ENCODE assay signal across 25 mouse cellular contexts in genomic region chr1:74156381-74156910, GRCm38 (mm10). TPM values are rescaled to one million over a fixed set of nuclear protein-coding genes. Genes with fewer than 3 reads are reported as not detected.
A peak's percentile ranks its signal among the peaks of the same experiment; 100 is the strongest.
DNase-seq lines count a peak whose midpoint lies in the region; ATAC-seq lines count a peak whose summit lies in the region.
"Had no signal": no experiment of that assay in that cellular context is flagged by ENCODE, and none has a peak within 500 bp of the region (broad histone marks: within the 10 kb centered on the region; RNA-seq: fewer than 3 reads in every experiment).

No protein-coding gene starts in this region.

- no peak overlapping the region for H3K9ac ChIP-seq in forebrain, embryonic 11.5 days (ENCODE audit: low read length)
- H3K9ac ChIP-seq in forebrain, embryonic 12.5 days: no peak overlapping the region
- H3K9ac ChIP-seq in heart, embryonic 16.5 days (ENCODE audit: low read length): no peak overlapping the region
- H3K9ac ChIP-seq: forebrain, embryonic 13.5 days; hindbrain, embryonic 13.5 days; limb, embryonic 13.5 days had no signal

- no peaks in the 10 kb centered on the region for H3K27me3 ChIP-seq in forebrain, embryonic 11.5 days (ENCODE audit: control insufficient read depth, insufficient read depth, low read length)
- no peaks in the 10 kb centered on the region for H3K27me3 ChIP-seq in forebrain, embryonic 12.5 days
- H3K27me3 ChIP-seq in heart, embryonic 16.5 days (ENCODE audit: control insufficient read depth, insufficient read depth, low read length): no peaks in the 10 kb centered on the region
- H3K27me3 ChIP-seq: forebrain, embryonic 13.5 days; hindbrain, embryonic 13.5 days; limb, embryonic 13.5 days had no signal

- H3K4me3 ChIP-seq in forebrain, embryonic 11.5 days (ENCODE audit: low read depth, low read length): no peak overlapping the region
- no peak overlapping the region for H3K4me3 ChIP-seq in forebrain, embryonic 12.5 days (replicated peaks)
- no peak overlapping the region for H3K4me3 ChIP-seq in heart, embryonic 16.5 days (ENCODE audit: low read length)
- H3K4me3 ChIP-seq: forebrain, embryonic 13.5 days; hindbrain, embryonic 13.5 days; limb, embryonic 13.5 days had no signal

- WGBS in forebrain, embryonic 11.5 days: 77% methylated on average over 14 of the region's 14 CpGs
- WGBS in forebrain, embryonic 12.5 days: 73% methylated on average over 14 of the region's 14 CpGs
- 47% methylated on average over 14 of the region's 14 CpGs for WGBS in heart, embryonic 16.5 days

- H3K27ac ChIP-seq in forebrain, embryonic 11.5 days (ENCODE audit: low read depth, low read length): no peak overlapping the region
- no peak overlapping the region for H3K27ac ChIP-seq in forebrain, embryonic 12.5 days
- peak overlapping the region; percentile 41; the same call in 1 of the 2 replicates for H3K27ac ChIP-seq in heart, embryonic 16.5 days (ENCODE audit: low read length)
- H3K27ac ChIP-seq: forebrain, embryonic 13.5 days; hindbrain, embryonic 13.5 days; limb, embryonic 13.5 days had no signal

- peak; percentile 41 for DNase-seq in forebrain, embryonic 11.5 days (ENCODE audit: low spot score)
- DNase-seq in heart, postnatal 4 days: no peak
- DNase-seq in lung, postnatal 10 days: peak; percentile 22
- no peak for DNase-seq in lung, postnatal 25 days (ENCODE audit: low spot score)
- no peak for DNase-seq in c-Kit-positive CD71-positive TER-119-positive erythroid progenitor cells, embryonic 14.5 days (ENCODE audit: low spot score)
- DNase-seq: adrenal gland, adult 8-10 months; cerebellum, adult 2 months; gastrocnemius, postnatal 25 days; kidney, postnatal 4 days; lung, postnatal 4 days; spleen, adult 18-20 months; thymus, adult 2 months had no signal

- no peaks in the 10 kb centered on the region for H3K9me3 ChIP-seq in forebrain, embryonic 11.5 days (ENCODE audit: control insufficient read depth, low read length)
- H3K9me3 ChIP-seq in forebrain, embryonic 12.5 days: no peaks in the 10 kb centered on the region
- no peaks in the 10 kb centered on the region for H3K9me3 ChIP-seq in heart, embryonic 16.5 days (replicated peaks; ENCODE audit: control insufficient read depth, low read length)
- H3K9me3 ChIP-seq: forebrain, embryonic 13.5 days; hindbrain, embryonic 13.5 days; limb, embryonic 13.5 days had no signal

- ATAC-seq in forebrain, embryonic 11.5 days (replicated peaks; ENCODE audit: low FRiP score): no peak
- no peak for ATAC-seq in forebrain, embryonic 12.5 days (ENCODE audit: low FRiP score)
- ATAC-seq in heart, embryonic 16.5 days (replicated peaks; ENCODE audit: extremely low read depth, insufficient read depth, low FRiP score): peak; percentile 63
- ATAC-seq in megakaryocyte-erythroid progenitor cell, adult 5-6 weeks (replicated peaks; ENCODE audit: low FRiP score, low TSS enrichment, poor library complexity, severe bottlenecking): peak; percentile 61
- ATAC-seq: forebrain, embryonic 13.5 days; midbrain, embryonic 16.5 days had no signal

- no peaks in the 10 kb centered on the region for H3K36me3 ChIP-seq in forebrain, embryonic 11.5 days (ENCODE audit: control insufficient read depth, insufficient read depth, low read length)
- no peaks in the 10 kb centered on the region for H3K36me3 ChIP-seq in forebrain, embryonic 12.5 days (replicated peaks)
- H3K36me3 ChIP-seq in heart, embryonic 16.5 days (ENCODE audit: control insufficient read depth, insufficient read depth): no peaks in the 10 kb centered on the region
- H3K36me3 ChIP-seq: hindbrain, embryonic 13.5 days; limb, embryonic 13.5 days had no signal

- H3K4me1 ChIP-seq in forebrain, embryonic 11.5 days (replicated peaks; ENCODE audit: control insufficient read depth, insufficient read depth, low read length): no peaks in the 10 kb centered on the region
- no peaks in the 10 kb centered on the region for H3K4me1 ChIP-seq in forebrain, embryonic 12.5 days
- H3K4me1 ChIP-seq in heart, embryonic 16.5 days (ENCODE audit: control insufficient read depth, insufficient read depth, low read length): peaks cover 10% of the 10 kb centered on the region
- H3K4me1 ChIP-seq: hindbrain, embryonic 13.5 days; limb, embryonic 13.5 days had no signal

- H3K4me2 ChIP-seq in forebrain, embryonic 11.5 days (ENCODE audit: low read depth, low read length, severe bottlenecking): no peak overlapping the region
- no peak overlapping the region for H3K4me2 ChIP-seq in forebrain, embryonic 12.5 days
- H3K4me2 ChIP-seq in heart, embryonic 16.5 days (ENCODE audit: low read depth, low read length): peak overlapping the region; percentile 28; the same call in 1 of the 2 replicates
- H3K4me2 ChIP-seq: forebrain, embryonic 13.5 days; hindbrain, embryonic 13.5 days; limb, embryonic 13.5 days had no signal

RNA-seq across cellular contexts. Expression of gene Cxcr2, which starts 2.7 kb away (rescaled TPM):
- polyA plus RNA-seq in forebrain, embryonic 11.5 days (2014; fragmentation: Nextera tagmentation; extraction: Ambion mirVana): 0.12 and 0.17 TPM in 2 replicates
- polyA plus RNA-seq in forebrain, embryonic 12.5 days (2016; fragmentation: Nextera tagmentation; extraction: Ambion mirVana): 0.14 TPM in 1 of 2 replicates, not detected in the other
- 0.19 and 0.41 TPM in 2 replicates for polyA plus RNA-seq in heart, embryonic 16.5 days (2015; fragmentation: Nextera tagmentation; extraction: Ambion mirVana)
- total RNA-seq in heart, postnatal 4 days (2021): under 1 TPM; 0.11 to 0.17 TPM
- 1.5 TPM in 1 of 2 replicates, not detected in the other for total RNA-seq in megakaryocyte-erythroid progenitor cell, adult 5-6 weeks (2014; fragmentation: Nextera tagmentation)
- 0.38 and 0.57 TPM in 2 replicates for total RNA-seq in megakaryocyte-erythroid progenitor cell, adult 5-6 weeks (2017)
- total RNA-seq: gastrocnemius, postnatal 25 days; left cerebral cortex, postnatal 10 days had no signal
- polyA plus RNA-seq: cortical plate, adult 2 months; kidney, embryonic 14.5 days had no signal

RNA-seq across cellular contexts. Expression of gene Rufy4, which starts 31.1 kb away (rescaled TPM):
- polyA plus RNA-seq in forebrain, embryonic 11.5 days (2014; fragmentation: Nextera tagmentation; extraction: Ambion mirVana): 0.24 and 0.27 TPM in 2 replicates
- polyA plus RNA-seq in forebrain, embryonic 12.5 days (2016; fragmentation: Nextera tagmentation; extraction: Ambion mirVana): 0.24 and 0.33 TPM in 2 replicates
- 0.45 and 0.91 TPM in 2 replicates for polyA plus RNA-seq in heart, embryonic 16.5 days (2015; fragmentation: Nextera tagmentation; extraction: Ambion mirVana)
- total RNA-seq in heart, postnatal 4 days (2021): 1 to 10 TPM; 1.1 to 1.2 TPM
- total RNA-seq in megakaryocyte-erythroid progenitor cell, adult 5-6 weeks (2014; fragmentation: Nextera tagmentation): not detected in 2 replicates
- total RNA-seq in megakaryocyte-erythroid progenitor cell, adult 5-6 weeks (2017): 0.70 TPM in 1 of 2 replicates, not detected in the other
- polyA plus RNA-seq: cortical plate, adult 2 months; kidney, embryonic 14.5 days had no signal

RNA-seq across cellular contexts. Expression of gene Tns1, which starts 32.2 kb away (rescaled TPM):
- polyA plus RNA-seq in forebrain, embryonic 11.5 days (2014; fragmentation: Nextera tagmentation; extraction: Ambion mirVana): 15.6 and 17.1 TPM in 2 replicates
- polyA plus RNA-seq in forebrain, embryonic 12.5 days (2016; fragmentation: Nextera tagmentation; extraction: Ambion mirVana): 13.0 and 15.9 TPM in 2 replicates
- 120 and 144 TPM in 2 replicates for polyA plus RNA-seq in heart, embryonic 16.5 days (2015; fragmentation: Nextera tagmentation; extraction: Ambion mirVana)
- 100 to 1,000 TPM; 463 to 468 TPM for total RNA-seq in heart, postnatal 4 days (2021)
- 62.1 and 69.2 TPM in 2 replicates for total RNA-seq in megakaryocyte-erythroid progenitor cell, adult 5-6 weeks (2014; fragmentation: Nextera tagmentation)
- 17.3 and 25.3 TPM in 2 replicates for total RNA-seq in megakaryocyte-erythroid progenitor cell, adult 5-6 weeks (2017)

RNA-seq across cellular contexts. Expression of gene Cxcr1, which starts 38.0 kb away (rescaled TPM):
- polyA plus RNA-seq in forebrain, embryonic 11.5 days (2014; fragmentation: Nextera tagmentation; extraction: Ambion mirVana): not detected in 2 replicates
- not detected in 2 replicates for polyA plus RNA-seq in forebrain, embryonic 12.5 days (2016; fragmentation: Nextera tagmentation; extraction: Ambion mirVana)
- polyA plus RNA-seq in heart, embryonic 16.5 days (2015; fragmentation: Nextera tagmentation; extraction: Ambion mirVana): not detected in 2 replicates
- total RNA-seq in heart, postnatal 4 days (2021): not detected
- total RNA-seq in megakaryocyte-erythroid progenitor cell, adult 5-6 weeks (2014; fragmentation: Nextera tagmentation): not detected in 2 replicates
- not detected in 2 replicates for total RNA-seq in megakaryocyte-erythroid progenitor cell, adult 5-6 weeks (2017)
- total RNA-seq: gastrocnemius, postnatal 25 days; layer of hippocampus, postnatal 10 days; left cerebral cortex, postnatal 10 days had no signal
- polyA plus RNA-seq: cerebellum, adult 2 months; cortical plate, adult 2 months; forebrain, embryonic 13.5 days; hindbrain, embryonic 13.5 days; intestine, embryonic 14.5 days; kidney, embryonic 14.5 days; limb, embryonic 13.5 days; midbrain, embryonic 16.5 days; stomach, embryonic 14.5 days; thymus, adult 2 months had no signal

Comparison
In these comparisons a context has a peak if more than half of its experiments do, and no peak if none do; other contexts are left out.
1. DNase-seq: peak in forebrain, embryonic 11.5 days (single experiment) and lung, postnatal 10 days (single experiment); none in heart, postnatal 4 days (single experiment), lung, postnatal 25 days (single experiment) and c-Kit-positive CD71-positive TER-119-positive erythroid progenitor cells, embryonic 14.5 days (single experiment).
2. ATAC-seq: peak in heart, embryonic 16.5 days (single experiment) and megakaryocyte-erythroid progenitor cell, adult 5-6 weeks (single experiment); none in forebrain, embryonic 11.5 days (single experiment) and forebrain, embryonic 12.5 days (single experiment).